Mouse (Mus musculus): Measurements from ENCODE around the gene Shld1. TPM values are rescaled to one million over a fixed set of nuclear protein-coding genes. Genes with fewer than 3 reads are reported as not detected.

The Shld1 gene
- 18.2 and 19.9 TPM in 2 replicates for polyA plus RNA-seq (2016; fragmentation: Nextera tagmentation; extraction: Ambion mirVana)

DNA sequence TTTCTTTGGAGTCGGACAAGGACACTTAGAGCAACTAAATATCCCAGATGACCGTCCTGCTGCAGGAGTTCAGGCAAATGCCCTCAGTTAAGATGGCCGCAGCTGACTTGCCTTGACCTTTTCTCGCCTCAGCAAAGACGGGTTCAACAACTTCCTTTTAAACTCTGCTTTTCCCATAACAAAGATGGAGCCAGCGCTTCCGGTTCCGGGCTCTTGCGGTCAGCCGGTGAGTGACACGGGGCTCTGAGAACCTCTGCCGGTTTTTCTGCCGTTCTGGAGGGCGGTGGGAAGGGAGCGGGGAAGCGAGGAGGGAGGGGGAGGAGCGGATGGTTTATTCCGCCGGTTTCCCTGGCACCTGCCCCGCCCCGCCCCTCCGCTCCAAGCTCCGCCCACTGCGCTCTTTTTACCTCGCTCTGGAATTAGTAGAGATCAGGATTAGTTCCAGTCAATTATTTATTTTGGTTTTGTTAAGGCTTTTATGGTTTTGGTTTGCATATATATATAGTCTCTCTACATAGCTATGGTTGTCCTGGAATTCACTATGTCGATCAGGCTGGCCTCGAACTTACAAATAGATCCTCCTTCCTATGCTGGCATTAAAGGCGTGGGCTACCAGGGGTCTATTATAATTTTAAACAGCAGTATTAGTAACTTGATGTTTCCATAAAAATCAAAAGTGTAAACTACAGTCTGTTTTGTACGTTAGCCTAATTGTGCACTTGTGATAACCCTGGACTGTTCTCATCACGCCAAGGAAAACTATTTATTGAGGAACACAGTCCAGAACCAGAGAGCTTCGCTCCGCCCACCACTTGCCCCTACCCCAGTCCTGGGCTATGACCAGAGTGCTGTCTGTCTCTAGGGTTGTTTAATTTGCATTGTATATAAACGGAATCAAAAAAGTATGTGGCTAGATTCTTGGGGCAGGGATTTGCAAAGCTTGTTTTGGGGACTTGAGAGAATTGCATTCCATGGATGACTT, at the start of gene Shld1:
TSS of gene Shld1 (plus strand) at position 176 of the 982 bp plus-strand sequence.
- Histone ChIP-seq H3K9me3 (no peaks in the 10 kb centered on the region), H3K4me2 (peak within 1 kb of the TSS; percentile 51), H3K4me1 (replicated peaks) (no peaks in the 10 kb centered on the region; the same call in 1 of the 2 replicates), H3K9ac (replicated peaks) (peak within 1 kb of the TSS; percentile 54), H3K36me3 (no peaks in the 10 kb centered on the region), H3K4me3 (replicated peaks) (peak within 1 kb of the TSS; percentile 59), H3K27ac (peak within 1 kb of the TSS; percentile 72), H3K27me3 (no peaks in the 10 kb centered on the region)
- peak; percentile 79 for ATAC-seq (ENCODE audit: insufficient number of reproducible peaks, insufficient read depth, low FRiP score, low TSS enrichment, low read depth)
- 10% methylated on average over 32 of the region's 33 CpGs for WGBS

DNA sequence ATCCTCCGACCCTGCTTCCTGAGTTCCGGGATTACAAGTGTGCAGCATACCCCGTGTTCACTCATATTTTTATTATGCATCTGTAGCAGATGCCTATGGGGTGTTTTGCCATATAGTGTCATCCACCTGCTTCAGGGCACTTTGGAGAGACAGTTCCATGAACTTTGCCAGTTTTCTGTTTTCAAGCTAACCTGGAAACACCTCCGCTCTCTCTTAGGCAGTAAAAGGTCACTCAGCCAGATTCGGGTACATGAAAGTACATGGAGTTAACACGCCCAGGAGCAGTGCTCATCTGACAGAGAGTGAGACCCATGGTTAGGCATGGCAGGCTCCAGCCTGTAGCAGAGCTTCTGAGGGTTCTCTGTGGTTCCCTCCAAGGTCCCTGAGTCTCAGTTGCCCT, 48.4 kb upstream of the Shld1 start:
- H3K27ac ChIP-seq = no peak overlapping the region
- H3K36me3 ChIP-seq = no peaks in the 10 kb centered on the region
- no peaks in the 10 kb centered on the region for H3K27me3 ChIP-seq
- no peak for ATAC-seq (ENCODE audit: insufficient number of reproducible peaks, insufficient read depth, low FRiP score, low TSS enrichment, low read depth)
- H3K4me2 ChIP-seq = no peak overlapping the region
- H3K4me1 ChIP-seq (replicated peaks) = no peaks in the 10 kb centered on the region
- WGBS = 89% methylated on average over 6 of the region's 6 CpGs
- no peak overlapping the region for H3K4me3 ChIP-seq (replicated peaks)
- no peaks in the 10 kb centered on the region for H3K9me3 ChIP-seq
- no peak overlapping the region for H3K9ac ChIP-seq (replicated peaks)

DNA sequence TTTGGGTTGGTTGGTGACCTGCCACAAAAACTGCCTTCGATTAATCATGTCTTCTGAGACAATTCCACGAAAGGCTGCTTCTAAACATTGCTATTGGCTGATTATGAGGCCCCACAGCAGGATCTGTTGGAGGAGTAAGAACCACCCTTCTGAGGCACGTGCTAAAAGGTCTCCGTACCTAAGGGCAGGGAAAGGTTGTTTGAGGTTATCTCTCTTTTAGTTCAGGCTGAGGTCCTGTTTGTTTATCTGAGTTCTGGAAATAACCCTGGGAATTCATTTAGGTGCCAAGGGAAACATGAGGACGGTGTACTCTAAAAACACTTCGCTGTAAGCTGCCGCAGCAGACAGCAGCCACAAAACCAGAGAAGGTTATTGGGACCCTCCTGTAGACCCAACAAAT, 47.4 kb upstream of the Shld1 start:
- Histone ChIP-seq H3K9ac (replicated peaks) (no peak overlapping the region), H3K27ac (no peak overlapping the region), H3K4me2 (no peak overlapping the region), H3K4me3 (replicated peaks) (no peak overlapping the region), H3K9me3 (no peaks in the 10 kb centered on the region), H3K4me1 (replicated peaks) (no peaks in the 10 kb centered on the region), H3K27me3 (no peaks in the 10 kb centered on the region), H3K36me3 (no peaks in the 10 kb centered on the region)
- no peak for ATAC-seq (ENCODE audit: insufficient number of reproducible peaks, insufficient read depth, low FRiP score, low TSS enrichment, low read depth)
- WGBS = 78% methylated on average over 7 of the region's 7 CpGs

DNA sequence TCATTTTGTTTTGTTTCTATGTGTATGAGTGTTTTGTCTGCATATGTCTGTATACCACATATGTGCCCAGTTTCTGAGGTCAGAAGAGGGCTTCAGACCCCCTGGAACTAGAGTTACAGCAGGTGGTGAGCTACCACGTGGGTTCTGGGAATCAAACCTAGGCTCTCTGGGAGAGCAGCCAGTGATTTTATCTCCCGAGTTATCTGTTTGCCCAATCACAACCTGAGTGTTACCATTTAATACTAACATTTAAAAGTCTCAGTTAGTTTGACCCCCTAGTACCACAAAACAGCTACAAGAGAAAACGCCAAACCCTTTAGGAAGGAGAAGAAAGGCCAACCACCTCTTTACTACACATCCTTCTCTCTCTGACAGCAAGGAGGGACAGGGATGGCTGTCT, 45.5 kb upstream of the Shld1 start:
- WGBS = 54% methylated on average over 3 of the region's 3 CpGs
- no peak for ATAC-seq (ENCODE audit: insufficient number of reproducible peaks, insufficient read depth, low FRiP score, low TSS enrichment, low read depth)
- no peaks in the 10 kb centered on the region for H3K27me3 ChIP-seq
- no peak overlapping the region for H3K27ac ChIP-seq
- H3K4me1 ChIP-seq (replicated peaks) = no peaks in the 10 kb centered on the region
- H3K9me3 ChIP-seq = no peaks in the 10 kb centered on the region
- no peak overlapping the region for H3K4me2 ChIP-seq
- no peak overlapping the region for H3K9ac ChIP-seq (replicated peaks)
- H3K4me3 ChIP-seq (replicated peaks) = no peak overlapping the region
- H3K36me3 ChIP-seq = no peaks in the 10 kb centered on the region

DNA sequence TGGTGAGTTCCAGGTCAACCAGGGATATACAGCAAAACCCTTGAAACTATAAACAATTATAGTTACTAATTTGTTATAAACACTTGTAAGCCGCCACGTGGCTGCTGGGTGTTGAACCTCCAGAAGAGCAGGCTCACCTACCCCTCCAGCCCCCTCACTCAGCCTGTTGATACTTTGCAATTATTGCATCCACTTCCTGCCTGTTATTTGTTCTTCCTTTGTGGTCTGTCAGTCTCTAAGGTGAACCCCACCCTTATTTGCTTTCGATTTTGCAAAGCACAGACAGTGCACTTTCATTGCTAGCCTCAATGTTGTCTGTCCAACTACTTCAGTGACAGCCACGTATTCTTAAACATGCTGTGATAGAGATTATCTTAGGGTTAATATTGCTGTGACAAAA, 43.6 kb upstream of the Shld1 start:
- no peak for ATAC-seq (ENCODE audit: insufficient number of reproducible peaks, insufficient read depth, low FRiP score, low TSS enrichment, low read depth)

DNA sequence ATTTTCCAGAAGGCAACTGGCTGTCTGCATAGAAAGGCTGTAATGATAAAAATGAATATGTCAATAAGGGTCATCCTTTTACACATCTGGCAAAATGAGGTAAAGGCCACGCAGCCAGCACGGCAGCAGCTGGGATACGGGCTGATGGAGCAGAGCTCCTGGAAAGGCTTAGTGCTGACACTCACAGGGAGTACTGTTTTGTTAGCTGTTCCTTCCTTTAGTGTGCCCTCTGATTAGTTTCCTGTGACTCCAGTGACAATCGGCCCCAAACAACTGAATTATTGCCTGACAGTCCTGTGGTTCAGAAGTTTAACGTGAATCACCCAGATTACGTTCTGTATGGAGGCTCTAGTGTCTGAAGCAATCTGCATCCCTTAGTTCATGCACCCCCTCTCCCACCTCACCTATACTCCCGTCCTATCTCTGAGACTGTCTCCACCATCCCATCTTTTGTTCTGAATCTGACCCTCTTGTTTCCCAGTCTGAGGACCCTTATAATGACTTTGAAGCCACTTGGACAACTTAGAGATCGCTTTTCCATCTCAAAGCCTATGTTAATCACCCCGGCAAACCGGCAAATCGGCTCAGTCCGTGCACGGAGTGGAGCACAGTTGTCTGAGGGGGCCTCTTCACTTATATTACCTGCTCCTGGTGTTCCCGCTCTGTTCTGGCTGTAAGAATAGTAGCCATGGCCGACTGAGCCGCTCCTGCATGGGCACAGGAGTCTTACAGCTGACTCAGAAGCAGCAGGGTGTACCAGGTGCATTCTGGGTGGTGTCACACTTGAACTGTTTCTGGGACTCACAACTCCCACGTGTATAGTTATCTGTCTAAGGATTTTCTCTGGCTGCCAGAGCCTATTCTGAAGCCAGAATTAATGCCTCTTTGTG, 39.6 kb upstream of the Shld1 start:
- 0 out of 2 replicates have a peak, but pooled peaks cover 4% of the 10 kb centered on the region for H3K9me3 ChIP-seq
- no peak overlapping the region for H3K9ac ChIP-seq (replicated peaks)
- 64% methylated on average over 17 of the region's 17 CpGs for WGBS
- no peak overlapping the region for H3K4me3 ChIP-seq (replicated peaks)
- no peak overlapping the region for H3K4me2 ChIP-seq
- no peak overlapping the region for H3K27ac ChIP-seq
- no peak for ATAC-seq (ENCODE audit: insufficient number of reproducible peaks, insufficient read depth, low FRiP score, low TSS enrichment, low read depth)
- 0 out of 2 replicates have a peak, but pooled peaks cover 2% of the 10 kb centered on the region for H3K4me1 ChIP-seq (replicated peaks)
- H3K36me3 ChIP-seq = no peaks in the 10 kb centered on the region
- no peaks in the 10 kb centered on the region for H3K27me3 ChIP-seq

More for the DNA sequence above, 43.6 kb upstream of the Shld1 start:
- Histone ChIP-seq H3K4me3 (replicated peaks) (no peak overlapping the region), H3K36me3 (no peaks in the 10 kb centered on the region), H3K27ac (no peak overlapping the region), H3K4me1 (replicated peaks) (0 out of 2 replicates have a peak, but pooled peaks cover 2% of the 10 kb centered on the region), H3K4me2 (no peak overlapping the region), H3K9me3 (no peaks in the 10 kb centered on the region), H3K27me3 (no peaks in the 10 kb centered on the region), H3K9ac (replicated peaks) (no peak overlapping the region)
- 72% methylated on average over 4 of the region's 4 CpGs for WGBS

DNA sequence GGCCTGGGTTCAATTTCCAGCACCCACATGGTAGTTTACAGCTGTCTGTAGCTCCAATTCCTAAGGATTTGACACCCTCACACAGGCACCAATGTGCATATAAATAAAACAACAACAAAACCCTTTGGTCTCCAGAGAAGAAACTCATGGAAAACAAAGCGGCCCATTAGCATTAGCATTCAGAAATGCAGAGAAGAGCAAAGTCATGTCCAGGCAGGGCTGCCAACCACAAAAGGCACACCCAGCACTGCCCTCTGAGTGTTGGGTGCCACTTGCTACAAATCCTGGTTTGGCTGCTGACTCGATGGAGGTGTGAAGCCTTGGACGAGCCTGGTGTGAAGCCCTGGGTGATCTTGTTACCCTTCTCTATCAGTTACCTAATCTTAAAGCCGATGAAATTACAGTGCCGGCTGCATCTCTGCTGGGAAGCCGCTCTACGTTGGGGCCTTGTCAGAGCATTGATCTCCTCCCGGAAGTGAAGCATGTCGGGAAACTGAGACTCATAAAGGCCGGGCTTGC, 37.3 kb upstream of the Shld1 start:
- no peak for ATAC-seq (ENCODE audit: insufficient number of reproducible peaks, insufficient read depth, low FRiP score, low TSS enrichment, low read depth)
- Histone ChIP-seq H3K4me2 (no peak overlapping the region), H3K36me3 (no peaks in the 10 kb centered on the region), H3K4me3 (replicated peaks) (no peak overlapping the region), H3K9ac (replicated peaks) (no peak overlapping the region), H3K27ac (no peak overlapping the region), H3K4me1 (replicated peaks) (peaks cover 8% of the 10 kb centered on the region; the same call in 1 of the 2 replicates), H3K27me3 (no peaks in the 10 kb centered on the region), H3K9me3 (0 out of 2 replicates have a peak, but pooled peaks cover 4% of the 10 kb centered on the region)
- WGBS = 78% methylated on average over 10 of the region's 10 CpGs

DNA sequence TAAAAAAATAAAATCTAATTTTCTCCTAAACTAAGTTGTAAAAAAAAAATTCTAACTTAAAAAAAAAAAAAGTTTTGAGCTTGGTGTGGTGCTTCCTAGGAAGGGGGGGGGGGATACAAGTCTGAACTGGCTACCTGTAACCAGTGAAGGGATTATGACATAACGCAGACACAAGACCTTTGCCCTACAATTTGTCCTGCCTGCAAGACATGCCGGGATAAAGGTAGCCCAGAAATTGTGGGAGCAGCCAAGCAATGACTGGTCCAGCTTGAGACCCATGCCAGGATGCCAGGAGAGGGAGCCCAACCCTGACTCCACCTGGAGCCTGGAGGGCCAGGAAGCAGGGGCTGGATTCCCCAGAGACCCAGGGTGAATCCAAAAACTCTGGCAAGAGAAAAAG, 36.2 kb upstream of the Shld1 start:
- no peak overlapping the region for H3K4me3 ChIP-seq (replicated peaks)
- H3K9ac ChIP-seq (replicated peaks) = no peak overlapping the region
- no peak overlapping the region for H3K4me2 ChIP-seq
- no peaks in the 10 kb centered on the region for H3K36me3 ChIP-seq
- no peak for ATAC-seq (ENCODE audit: insufficient number of reproducible peaks, insufficient read depth, low FRiP score, low TSS enrichment, low read depth)
- H3K9me3 ChIP-seq = 0 out of 2 replicates have a peak, but pooled peaks cover 4% of the 10 kb centered on the region
- no peaks in the 10 kb centered on the region for H3K27me3 ChIP-seq
- WGBS = 52% methylated on average over 2 of the region's 2 CpGs
- no peak overlapping the region for H3K27ac ChIP-seq
- H3K4me1 ChIP-seq (replicated peaks) = peaks cover 12% of the 10 kb centered on the region; the same call in 1 of the 2 replicates

DNA sequence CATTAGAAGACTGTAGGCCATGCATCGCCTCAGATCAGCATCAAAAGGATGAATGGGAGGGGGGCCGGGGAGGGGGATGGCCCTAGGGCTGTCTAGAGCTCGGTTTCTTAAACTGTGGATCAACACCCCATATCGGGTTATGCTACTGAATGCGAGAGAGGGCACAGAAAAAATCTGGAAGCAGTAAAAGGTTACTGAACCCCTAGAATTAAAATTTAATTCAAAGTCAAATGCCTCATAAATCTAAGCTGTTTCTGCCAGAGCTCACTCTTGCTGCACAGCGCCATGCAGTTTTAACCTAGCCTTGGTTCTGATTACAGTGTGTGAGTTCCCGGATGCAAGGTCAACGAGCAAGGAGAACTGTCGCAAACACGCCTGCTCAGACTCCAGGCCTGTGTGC, 34.3 kb upstream of the Shld1 start:
- peak; percentile 95 for ATAC-seq (ENCODE audit: insufficient number of reproducible peaks, insufficient read depth, low FRiP score, low TSS enrichment, low read depth)
- 6% methylated on average over 10 of the region's 10 CpGs for WGBS
- Histone ChIP-seq H3K9me3 (0 out of 2 replicates have a peak, but pooled peaks cover 4% of the 10 kb centered on the region), H3K4me2 (no peak overlapping the region; the same call in 1 of the 2 replicates), H3K4me3 (replicated peaks) (no peak overlapping the region), H3K36me3 (no peaks in the 10 kb centered on the region), H3K9ac (replicated peaks) (no peak overlapping the region; the same call in 1 of the 2 replicates), H3K27me3 (no peaks in the 10 kb centered on the region), H3K4me1 (replicated peaks) (peaks cover 13% of the 10 kb centered on the region), H3K27ac (peak overlapping the region; percentile 79)

DNA sequence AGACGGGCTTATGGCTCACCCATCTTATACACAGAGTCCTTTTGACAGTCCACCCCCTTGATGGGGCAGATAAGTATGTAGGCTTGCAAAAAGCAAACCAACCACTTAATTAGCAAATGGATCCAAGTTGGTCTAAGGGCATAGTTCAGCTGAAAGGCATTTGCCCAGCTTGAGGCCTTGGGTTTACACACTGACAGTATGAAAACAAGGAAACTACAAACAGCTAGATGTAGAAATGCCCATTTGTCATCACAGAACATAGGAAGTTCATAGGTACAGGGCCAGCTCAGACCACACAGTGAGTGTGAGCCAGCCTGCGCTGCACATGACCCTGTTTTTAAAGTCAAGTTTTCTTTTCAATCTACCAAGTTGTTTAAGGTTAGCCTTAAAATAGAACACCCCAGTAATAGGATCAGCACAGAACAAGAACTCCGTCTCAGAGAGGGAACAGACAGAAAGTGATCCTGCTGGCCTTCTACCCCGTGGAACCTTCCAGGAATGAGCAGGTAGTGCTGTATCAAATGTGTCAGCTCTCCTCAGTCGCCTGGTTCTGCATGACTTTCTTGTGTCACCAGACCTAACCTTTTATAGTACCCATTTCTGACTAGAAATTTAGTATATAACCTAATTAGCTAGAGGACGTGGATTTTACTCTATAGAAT, 31.8 kb upstream of the Shld1 start:
- Histone ChIP-seq H3K36me3 (no peaks in the 10 kb centered on the region), H3K9ac (replicated peaks) (no peak overlapping the region), H3K9me3 (no peaks in the 10 kb centered on the region), H3K4me3 (replicated peaks) (no peak overlapping the region), H3K4me2 (no peak overlapping the region), H3K27ac (no peak overlapping the region), H3K4me1 (replicated peaks) (peaks cover 13% of the 10 kb centered on the region), H3K27me3 (no peaks in the 10 kb centered on the region)
- ATAC-seq (ENCODE audit: insufficient number of reproducible peaks, insufficient read depth, low FRiP score, low TSS enrichment, low read depth) = no peak
- 83% methylated on average over 6 of the region's 6 CpGs for WGBS

All from limb, embryonic 12.5 days (tissue).